Mouse (Mus musculus): Measurements from ENCODE around the gene Gm15091.
"Not testable (repeated sequence)": the region's sequence is repeated elsewhere in the genome, so short reads cannot be mapped to it uniquely, and the experiment has no call there.

Gm15091 gene

GRCm38 (mm10) chrX:149941355-149941754, at the start of gene Gm15091:
Gm15091 (plus strand) TSS chrX:149941655.
- DNase-seq (ENCODE audit: low read depth, low spot score); H3K27me3 ChIP-seq (ENCODE audit: control insufficient read depth, insufficient read depth, low read length, poor library complexity, severe bottlenecking); H3K36me3 ChIP-seq (ENCODE audit: control insufficient read depth, insufficient read depth, low read length, poor library complexity, severe bottlenecking): not testable (repeated sequence)

Data from splenic B cell, adult 2 months (primary cell).